ENCODE assay signal across 20 mouse cellular contexts in genomic region chr14:89325116-89325515, GRCm38 (mm10).
"Had no signal": no experiment of that assay in that cellular context is flagged by ENCODE, and none has a peak within 500 bp of the region (broad histone marks: within the 10 kb centered on the region; RNA-seq: fewer than 3 reads in every experiment).

No protein-coding gene starts in this region.

- H3K36me3 ChIP-seq: lung, embryonic 15.5 days; midbrain, embryonic 10.5 days; midbrain, embryonic 12.5 days; neural tube, embryonic 13.5 days; neural tube, embryonic 15.5 days; stomach, embryonic 15.5 days had no signal

- H3K9ac ChIP-seq: liver, postnatal 0 days; lung, embryonic 15.5 days; midbrain, embryonic 12.5 days; neural tube, embryonic 13.5 days; neural tube, embryonic 15.5 days; stomach, embryonic 15.5 days had no signal

- DNase-seq: liver, postnatal 0 days; lung, adult 2 months; lung, postnatal 14 days; lung, postnatal 36 days; midbrain, embryonic 14.5 days; right cerebral cortex, postnatal 14 days; thymus, adult 2 months; thymus, postnatal 25 days; thymus, postnatal 4 days had no signal

- H3K4me3 ChIP-seq: lung, embryonic 15.5 days; midbrain, embryonic 10.5 days; midbrain, embryonic 12.5 days; myocyte; neural tube, embryonic 13.5 days; neural tube, embryonic 15.5 days; stomach, embryonic 15.5 days had no signal

- H3K4me1 ChIP-seq: lung, embryonic 15.5 days; midbrain, embryonic 12.5 days; neural tube, embryonic 13.5 days; neural tube, embryonic 15.5 days; stomach, embryonic 15.5 days had no signal

- H3K9me3 ChIP-seq: lung, embryonic 15.5 days; midbrain, embryonic 10.5 days; midbrain, embryonic 12.5 days; neural tube, embryonic 13.5 days; neural tube, embryonic 15.5 days; stomach, embryonic 15.5 days had no signal

- H3K27ac ChIP-seq: lung, embryonic 15.5 days; macrophage; midbrain, embryonic 10.5 days; midbrain, embryonic 12.5 days; neural tube, embryonic 13.5 days; neural tube, embryonic 15.5 days; stomach, embryonic 15.5 days; stomach, postnatal 0 days had no signal

- H3K27me3 ChIP-seq: lung, embryonic 15.5 days; midbrain, embryonic 12.5 days; neural tube, embryonic 13.5 days; neural tube, embryonic 15.5 days; stomach, embryonic 15.5 days had no signal

- H3K4me2 ChIP-seq: lung, embryonic 15.5 days; midbrain, embryonic 12.5 days; neural tube, embryonic 13.5 days; neural tube, embryonic 15.5 days; stomach, embryonic 15.5 days had no signal

- ATAC-seq: liver, postnatal 0 days; lung, postnatal 0 days; midbrain, embryonic 16.5 days had no signal
